Mouse (Mus musculus) erythroid progenitor cell, adult 5-6 weeks (primary cell): Measurements from ENCODE around the gene Mlana. TPM values are rescaled to one million over a fixed set of nuclear protein-coding genes. Genes with fewer than 3 reads are reported as not detected.

Source experiments
- ATAC-seq: replicated peaks from 2 replicates; pipeline ENCODE4 v1.8.0; 2016; ENCODE audit warnings: moderate number of reproducible peaks, mild to moderate bottlenecking, moderate TSS enrichment, inconsistent platforms; ENCODE audit not compliant: poor library complexity, low FRiP score, severe bottlenecking
- total RNA-seq, 2 experiments: library from RNA; stranded (forward) in 1 of 2; stranded (reverse) in 1 of 2; fragments of 150-400 nt in 1 of 2; fragments of 186-747, 209-891 nt in 1 of 2; gene quantifications; 2 replicates each; pipeline versions ENCODE4 v1.2.3 to v1.2.4; 2015 to 2017; ENCODE audit warnings: low replicate concordance in 2 of 2

Gene Mlana
- total RNA-seq, 2 experiments from 2014 or later = not detected

DNA sequence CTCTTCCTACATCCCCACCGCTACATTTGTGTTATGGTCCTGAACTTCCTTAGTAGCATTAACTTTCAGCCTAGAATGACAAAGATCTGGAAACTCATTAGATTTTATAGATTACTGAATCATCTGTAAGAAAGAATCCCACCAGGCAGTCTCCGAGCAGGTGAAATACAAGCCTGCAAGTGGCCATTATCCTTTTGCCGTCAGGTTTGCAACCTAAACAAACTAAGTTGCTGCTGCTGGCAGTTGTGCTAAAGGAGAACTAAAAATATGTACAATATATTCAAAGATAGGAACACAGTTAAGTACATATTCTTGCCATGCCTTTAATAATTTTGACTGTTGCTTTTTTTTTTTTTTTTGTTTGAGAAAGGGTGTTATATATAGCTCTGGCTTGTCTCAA is 37.8 kb downstream of the Mlana start:
- no peak for ATAC-seq

DNA sequence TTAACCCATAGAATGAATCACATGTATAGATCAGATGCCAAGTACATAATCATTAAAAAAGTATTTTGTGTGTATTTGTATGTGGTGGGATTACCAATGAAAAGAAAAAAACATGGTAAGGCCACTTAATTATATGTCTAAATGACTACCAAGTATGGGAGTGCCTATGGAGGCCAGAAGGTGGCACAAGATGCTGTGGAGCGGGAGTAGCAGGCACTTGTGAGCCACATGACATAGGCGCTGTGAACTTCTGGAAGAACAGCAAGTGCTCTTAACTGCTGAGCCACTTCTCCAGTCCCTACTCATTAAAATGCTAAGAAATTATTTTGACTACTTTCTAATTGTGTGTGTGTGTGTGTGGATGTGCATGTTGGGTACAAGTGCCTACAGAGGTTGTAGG is 42.0 kb downstream of the Mlana start:
- ATAC-seq = no peak

DNA sequence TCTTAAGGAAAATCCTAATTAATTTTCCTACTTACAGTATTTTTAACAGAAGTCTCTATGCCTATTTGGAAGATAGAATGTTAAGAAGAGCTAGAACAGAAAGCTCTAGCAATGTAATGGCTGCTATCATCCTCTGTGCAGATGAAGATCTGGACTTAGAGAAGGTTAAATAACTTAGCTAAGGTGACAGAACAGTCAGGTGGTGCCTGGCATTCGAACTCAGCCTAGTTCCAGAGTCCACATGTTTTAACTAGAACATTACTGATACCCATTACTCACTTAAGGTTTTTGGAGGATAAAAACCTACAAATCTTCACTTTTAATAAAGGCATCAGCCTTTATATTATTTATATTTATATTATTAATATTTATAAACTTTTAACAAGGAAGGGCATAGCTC is 43.0 kb downstream of the Mlana start:
- ATAC-seq = no peak

DNA sequence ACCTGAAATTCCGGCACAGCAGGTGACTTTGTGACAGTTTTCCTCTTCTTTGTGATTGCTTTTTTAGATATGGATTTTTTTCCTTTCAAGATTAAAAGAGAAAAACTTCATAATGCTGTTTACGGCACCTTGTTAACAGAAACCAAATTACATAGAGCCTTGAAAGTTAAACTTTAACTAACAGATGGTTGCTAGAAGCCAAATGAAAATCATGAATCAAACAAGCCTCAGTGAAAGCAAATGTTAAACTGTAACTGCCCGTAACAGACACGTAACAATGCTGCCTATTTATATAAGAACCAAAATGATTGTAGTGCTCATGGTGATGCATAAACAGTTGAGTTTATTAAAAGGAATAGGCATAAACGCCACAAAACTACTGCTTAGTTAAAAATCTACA is 45.9 kb downstream of the Mlana start:
- ATAC-seq = no peak

DNA sequence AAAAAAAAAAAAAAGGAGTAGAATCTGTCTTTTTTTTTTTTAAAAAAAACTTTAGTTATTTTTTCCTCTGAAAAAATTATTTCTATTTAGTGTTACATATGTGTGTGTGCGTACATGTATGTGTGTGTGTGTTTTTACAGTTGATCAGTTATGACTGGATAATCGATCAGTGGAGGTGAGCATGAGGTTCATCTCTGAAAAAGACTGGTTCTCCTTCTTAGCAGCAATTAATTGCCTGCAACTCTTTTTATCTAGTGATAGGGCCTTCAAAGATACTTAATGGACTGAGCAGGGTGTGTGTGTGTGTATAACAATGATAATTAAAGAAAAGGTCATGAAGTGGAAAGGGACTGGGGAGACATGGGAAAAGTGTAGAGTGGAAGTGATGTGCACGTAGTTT is 53.4 kb downstream of the Mlana start:
- no peak for ATAC-seq

DNA sequence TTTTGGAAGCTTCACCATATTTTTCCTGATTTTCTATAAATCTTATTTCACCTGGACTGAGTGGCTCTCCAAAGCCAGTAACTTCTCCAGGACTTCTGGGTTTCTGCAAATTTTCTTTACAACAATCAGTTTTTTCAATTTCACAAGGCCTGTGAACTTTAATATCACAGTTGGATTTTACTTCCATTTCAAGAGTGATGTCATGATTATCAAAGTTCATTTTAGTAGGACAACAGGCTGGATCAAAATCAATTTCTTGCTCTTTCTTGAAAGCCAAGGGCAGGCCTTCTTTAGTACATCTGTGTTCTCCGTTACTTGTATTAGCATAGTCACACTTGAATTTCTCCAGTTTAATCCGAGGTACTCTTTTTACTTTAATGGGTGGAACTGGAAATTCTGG is 56.3 kb downstream of the Mlana start:
- ATAC-seq = no peak

Other genes with a start within 250 kb of the Mlana start
- 4.3 and 5.9 TPM in 2 replicates for gene Ric1, start 175.5 kb upstream of the Mlana start, total RNA-seq (2015; ENCODE audit: low replicate concordance)
- 1.9 and 2.3 TPM in 2 replicates for gene Ric1, start 175.5 kb upstream of the Mlana start, total RNA-seq (2017; ENCODE audit: low replicate concordance)
- 15.5 and 25.6 TPM in 2 replicates for gene Ermp1, start 49.4 kb upstream of the Mlana start, total RNA-seq (2015; ENCODE audit: low replicate concordance)
- 21.3 and 27.7 TPM in 2 replicates for gene Ermp1, start 49.4 kb upstream of the Mlana start, total RNA-seq (2017; ENCODE audit: low replicate concordance)
- gene 9930021J03Rik, start 108.2 kb downstream of the Mlana start, total RNA-seq (2015; ENCODE audit: low replicate concordance) = 8.4 and 12.3 TPM in 2 replicates
- gene 9930021J03Rik, start 108.2 kb downstream of the Mlana start, total RNA-seq (2017; ENCODE audit: low replicate concordance) = 13.5 and 23.8 TPM in 2 replicates
- gene Ranbp6, start 115.2 kb downstream of the Mlana start, total RNA-seq (2015; ENCODE audit: low replicate concordance) = 5.9 and 11.5 TPM in 2 replicates
- 12.5 and 17.1 TPM in 2 replicates for gene Ranbp6, start 115.2 kb downstream of the Mlana start, total RNA-seq (2017; ENCODE audit: low replicate concordance)
- not detected in 2 replicates for gene Il33, start 227.3 kb downstream of the Mlana start, total RNA-seq (2015; ENCODE audit: low replicate concordance)
- gene Il33, start 227.3 kb downstream of the Mlana start, total RNA-seq (2017; ENCODE audit: low replicate concordance) = not detected in 2 replicates